Mouse (Mus musculus) limb, embryonic 14.5 days (tissue): Measurements from ENCODE around the gene Birc5. TPM values are rescaled to one million over a fixed set of nuclear protein-coding genes. Genes with fewer than 3 reads are reported as not detected.
"Not testable (repeated sequence)": the region's sequence is repeated elsewhere in the genome, so short reads cannot be mapped to it uniquely, and the experiment has no call there.

Experiments
- ATAC-seq: fragments of 200-750 bp; cut with Nextera tagmentation; 2 replicates; pipeline ENCODE4 v1.8.0; 2017; ENCODE audit warnings: low read depth, moderate number of reproducible peaks, moderate TSS enrichment; ENCODE audit not compliant: low FRiP score
- DNase-seq: peaks from one replicate; pipeline ENCODE4 v3.0.0-alpha.2; 2015; ENCODE audit warnings: low spot score
- H3K27ac ChIP-seq: fragments of 300-500 bp; sonication (generic); replicated peaks from 2 replicates; pipeline ENCODE4 v1.5.1; 2014; ENCODE audit warnings: low read depth, mild to moderate bottlenecking, low read length, moderate library complexity, mixed read lengths
- H3K27me3 ChIP-seq: fragments of 300-500 bp; sonication (generic); 2 replicates; pipeline ENCODE4 v1.6.1; 2014; ENCODE audit warnings: low read length, mixed read lengths; ENCODE audit not compliant: control insufficient read depth, insufficient read depth
- H3K36me3 ChIP-seq: fragments of 300-500 bp; sonication (generic); 2 replicates; pipeline ENCODE4 v1.6.1; 2014; ENCODE audit warnings: mild to moderate bottlenecking, low read length, moderate library complexity, mixed read lengths; ENCODE audit not compliant: control insufficient read depth, insufficient read depth
- H3K4me1 ChIP-seq: fragments of 300-500 bp; sonication (generic); 2 replicates; pipeline ENCODE4 v1.6.1; 2014; ENCODE audit warnings: antibody characterized with exemption, low read length, mixed read lengths; ENCODE audit not compliant: control insufficient read depth, insufficient read depth
- H3K4me2 ChIP-seq: fragments of 300-500 bp; sonication (generic); replicated peaks from 2 replicates; pipeline ENCODE4 v1.6.1; 2014; ENCODE audit warnings: low read depth, mild to moderate bottlenecking, low read length, moderate library complexity; ENCODE audit not compliant: severe bottlenecking
- H3K4me3 ChIP-seq: fragments of 300-500 bp; sonication (generic); replicated peaks from 2 replicates; pipeline ENCODE4 v1.5.1; 2014; ENCODE audit warnings: low read length
- H3K9ac ChIP-seq: fragments of 300-500 bp; sonication (generic); 2 replicates; pipeline ENCODE4 v1.6.1; 2014; ENCODE audit warnings: mild to moderate bottlenecking, low read depth, low read length, moderate library complexity; ENCODE audit not compliant: severe bottlenecking
- H3K9me3 ChIP-seq: fragments of 300-500 bp; sonication (generic); 2 replicates; pipeline ENCODE4 v1.6.1; 2016; ENCODE audit warnings: low read length; ENCODE audit not compliant: control insufficient read depth
- POLR2A ChIP-seq: fragments of 200-500 bp; IDR thresholded peaks from 2 replicates; pipeline ENCODE4 v1.8.0; 2012; ENCODE audit warnings: inconsistent platforms, mild to moderate bottlenecking, moderate library complexity, borderline replicate concordance; ENCODE audit not compliant: insufficient read depth, insufficient read length; ENCODE audit errors: extremely low read depth
- WGBS: fragments of 180-500 bp; shearing (Covaris S2); extraction: QIAGEN DNeasy Blood & Tissue Kit; methylation state at CpG from one replicate; pipeline ENCODE4 v1.1.7; 2014; 5-methylcytosine and 5-hydroxymethylcytosine counted together
- polyA plus RNA-seq, 2 experiments: library from polyadenylated mRNA; depleted of rRNA in 1 of 2; stranded (reverse) in 1 of 2; unstranded in 1 of 2; fragments of >200 nt; fragmentation: Nextera tagmentation in 1 of 2; extraction: Ambion mirVana in 1 of 2; gene quantifications; 2 replicates each; pipeline versions ENCODE4 v1.2.1 to v1.2.3; 2012 to 2014

Birc5 gene
- polyA plus RNA-seq, 2 experiments, result 138 to 267 TPM

DNA sequence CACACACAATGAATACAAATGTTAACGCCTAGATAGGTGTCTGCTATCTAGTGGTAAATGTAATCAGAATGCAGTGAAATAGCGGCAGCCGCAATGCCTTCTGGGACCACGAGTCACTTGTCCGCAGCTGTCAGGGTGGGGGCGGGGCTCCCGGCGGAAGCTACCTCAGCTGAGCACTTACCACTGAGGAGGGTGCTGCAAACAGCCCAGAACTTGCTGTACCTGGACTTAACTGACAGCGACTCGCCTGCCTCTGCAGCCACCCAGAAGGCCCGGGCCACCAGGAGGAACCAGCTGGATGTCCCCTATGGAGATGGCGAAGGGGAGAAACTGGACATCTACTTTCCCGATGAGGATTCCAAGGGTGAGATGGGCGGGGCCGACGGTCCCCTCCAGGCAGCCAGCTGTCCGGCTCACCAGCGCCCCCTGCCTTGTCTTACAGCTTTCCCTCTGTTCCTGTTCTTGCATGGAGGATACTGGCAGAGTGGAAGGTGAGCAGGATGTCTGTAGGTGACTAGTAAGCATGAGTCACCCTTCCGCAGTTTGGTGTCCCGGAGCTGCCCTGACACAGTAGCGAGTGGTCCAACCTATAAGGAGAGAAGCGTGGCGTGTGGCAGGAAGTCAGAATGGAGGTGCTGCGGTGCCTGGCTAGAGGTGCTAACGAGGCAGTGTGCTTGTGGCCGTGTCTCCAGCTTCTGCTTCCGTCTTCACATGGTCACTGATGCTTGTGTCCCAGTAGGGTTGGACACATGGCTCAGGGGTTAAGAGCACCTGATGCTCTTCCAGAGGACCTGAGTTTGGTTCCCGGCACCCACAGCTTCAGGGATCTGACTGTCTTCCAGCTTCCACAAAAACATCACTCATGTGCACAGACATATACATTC lies 16.7 kb upstream of the Birc5 start:
- H3K9ac ChIP-seq, result no peak overlapping the region
- no peak overlapping the region for H3K27ac ChIP-seq
- no peak for TF ChIP-seq POLR2A
- H3K27me3 ChIP-seq, result no peaks in the 10 kb centered on the region
- H3K4me3 ChIP-seq, result peak overlapping the region; percentile 13; the same call in 1 of the 2 replicates
- DNase-seq (peak; percentile 45), ATAC-seq (peak; percentile 39; the same call in 1 of the 2 replicates)
- no peaks in the 10 kb centered on the region for H3K36me3 ChIP-seq
- WGBS, result 20% methylated on average over 27 of the region's 28 CpGs
- H3K4me2 ChIP-seq, result peak overlapping the region; percentile 40
- H3K9me3 ChIP-seq, result no peaks in the 10 kb centered on the region
- peaks cover 17% of the 10 kb centered on the region for H3K4me1 ChIP-seq

DNA sequence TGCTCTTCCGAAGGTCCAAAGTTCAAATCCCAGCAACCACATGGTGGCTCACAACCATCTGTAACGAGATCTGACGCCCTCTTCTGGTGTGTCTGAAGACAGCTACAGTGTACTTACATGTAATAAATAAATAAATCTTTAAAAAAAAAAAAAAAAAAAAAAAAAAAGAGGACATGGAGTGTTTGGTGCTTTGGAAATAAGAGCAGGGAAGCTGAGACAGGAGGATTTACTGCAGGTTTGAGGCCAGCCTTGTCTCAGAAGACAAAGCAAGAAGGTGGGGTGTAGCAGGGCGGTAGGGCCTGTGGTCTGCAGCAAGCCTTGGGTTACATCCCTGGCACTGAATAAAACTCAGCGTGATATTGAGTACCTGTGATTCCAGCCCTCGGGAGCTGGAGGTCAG lies 15.5 kb upstream of the Birc5 start:
- ATAC-seq, H3K4me1 ChIP-seq, H3K9me3 ChIP-seq, H3K27me3 ChIP-seq, H3K27ac ChIP-seq, H3K4me3 ChIP-seq, H3K4me2 ChIP-seq, H3K9ac ChIP-seq, H3K36me3 ChIP-seq, DNase-seq: not testable (repeated sequence)
- 98% methylated on average over 4 of the region's 6 CpGs for WGBS

GRCm38 (mm10) chr11:117834086-117834485 lies 15.0 kb upstream of the Birc5 start:
- no peak for TF ChIP-seq POLR2A
- Histone ChIP-seq H3K9me3 (no peaks in the 10 kb centered on the region), H3K4me3 (no peak overlapping the region), H3K36me3 (no peaks in the 10 kb centered on the region), H3K4me1 (peaks cover 3% of the 10 kb centered on the region), H3K9ac (no peak overlapping the region), H3K27me3 (no peaks in the 10 kb centered on the region), H3K4me2 (no peak overlapping the region), H3K27ac (no peak overlapping the region)
- DNase-seq, result no peak
- no peak for ATAC-seq
- 92% methylated on average over 8 of the region's 8 CpGs for WGBS

DNA sequence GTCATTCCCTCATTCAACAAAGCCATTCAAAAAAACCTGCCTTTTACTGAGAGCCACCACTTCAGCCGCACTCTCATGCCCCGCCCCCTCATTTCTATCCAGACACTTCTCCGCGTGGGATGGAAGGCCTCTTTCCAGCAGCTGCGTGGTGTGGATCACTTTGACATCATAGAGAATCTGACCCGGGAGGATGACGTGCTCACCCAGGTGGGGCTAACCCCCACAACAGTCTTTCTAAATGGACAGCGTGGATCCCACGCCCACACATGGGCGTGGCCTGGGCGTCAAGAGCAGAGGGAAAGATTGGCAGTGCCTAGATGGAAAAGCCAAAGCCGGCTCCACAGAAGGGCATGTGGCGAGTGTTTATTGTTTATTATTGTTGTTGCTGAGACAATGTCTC lies 12.7 kb upstream of the Birc5 start:
- no peaks in the 10 kb centered on the region for H3K36me3 ChIP-seq
- no peaks in the 10 kb centered on the region for H3K27me3 ChIP-seq
- TF ChIP-seq POLR2A, result no peak
- 0 out of 2 replicates have a peak, but pooled peaks have one; percentile 9 for ATAC-seq
- 28% methylated on average over 13 of the region's 13 CpGs for WGBS
- DNase-seq, result peak; percentile 8
- no peak overlapping the region for H3K4me3 ChIP-seq
- no peaks in the 10 kb centered on the region for H3K9me3 ChIP-seq
- no peak overlapping the region for H3K27ac ChIP-seq
- peak overlapping the region; percentile 25; the same call in 1 of the 2 replicates for H3K4me2 ChIP-seq
- H3K4me1 ChIP-seq, result peaks cover 3% of the 10 kb centered on the region
- no peak overlapping the region for H3K9ac ChIP-seq

GRCm38 (mm10) chr11:117838572-117838971 lies 10.5 kb upstream of the Birc5 start:
- 59% methylated on average over 2 of the region's 2 CpGs for WGBS
- H3K27ac ChIP-seq, result no peak overlapping the region
- no peaks in the 10 kb centered on the region for H3K36me3 ChIP-seq
- no peak for ATAC-seq
- no peak for DNase-seq
- H3K9me3 ChIP-seq, result no peaks in the 10 kb centered on the region
- no peak overlapping the region for H3K4me3 ChIP-seq
- H3K9ac ChIP-seq, result no peak overlapping the region
- no peak overlapping the region for H3K4me2 ChIP-seq
- TF ChIP-seq POLR2A, result no peak
- no peaks in the 10 kb centered on the region for H3K4me1 ChIP-seq
- H3K27me3 ChIP-seq, result no peaks in the 10 kb centered on the region
